Mouse (Mus musculus) embryonic facial prominence, embryonic 11.5 days (tissue): ENCODE measurements around the gene Gatb. TPM values are rescaled to one million over a fixed set of nuclear protein-coding genes. Genes with fewer than 3 reads are reported as not detected.
"Not testable (repeated sequence)": the region's sequence is repeated elsewhere in the genome, so short reads cannot be mapped to it uniquely, and the experiment has no call there.

ENCODE experiments used
- ATAC-seq: fragments of 200-750 bp; cut with Nextera tagmentation; replicated peaks from 2 replicates; pipeline ENCODE4 v1.8.0; 2017; ENCODE audit warnings: low read depth; ENCODE audit not compliant: insufficient number of reproducible peaks, low FRiP score, low TSS enrichment
- DNase-seq: peaks from one replicate; pipeline ENCODE4 v3.0.0-alpha.2; 2015; ENCODE audit warnings: low spot score
- H3K27ac ChIP-seq: fragments of 300-500 bp; sonication (generic); replicated peaks from 2 replicates; pipeline ENCODE4 v1.5.1; 2014; ENCODE audit warnings: mild to moderate bottlenecking, low read depth, low read length, control low read depth
- H3K27me3 ChIP-seq: fragments of 300-500 bp; sonication (generic); 2 replicates; pipeline ENCODE4 v1.6.1; 2014; ENCODE audit warnings: mild to moderate bottlenecking, low read length, moderate library complexity, mixed read lengths; ENCODE audit not compliant: control insufficient read depth, insufficient read depth
- H3K36me3 ChIP-seq: fragments of 300-500 bp; sonication (generic); replicated peaks from 2 replicates; pipeline ENCODE4 v1.6.1; 2014; ENCODE audit warnings: low read depth, mild to moderate bottlenecking, low read length, moderate library complexity, mixed read lengths; ENCODE audit not compliant: control insufficient read depth, insufficient read depth
- H3K4me1 ChIP-seq: fragments of 300-500 bp; sonication (generic); 2 replicates; pipeline ENCODE4 v1.6.1; 2014; ENCODE audit warnings: low read length, mixed read lengths; ENCODE audit not compliant: control insufficient read depth, insufficient read depth
- H3K4me2 ChIP-seq: fragments of 300-500 bp; sonication (generic); 2 replicates; pipeline ENCODE4 v1.6.1; 2014; ENCODE audit warnings: low read depth, mild to moderate bottlenecking, control low read depth, low read length, moderate library complexity
- H3K4me3 ChIP-seq: fragments of 300-500 bp; sonication (generic); 2 replicates; pipeline ENCODE4 v1.5.1; 2014; ENCODE audit warnings: low read depth, low read length, control low read depth
- H3K9ac ChIP-seq: fragments of 300-500 bp; sonication (generic); replicated peaks from 2 replicates; pipeline ENCODE4 v1.6.1; 2014; ENCODE audit warnings: mild to moderate bottlenecking, control low read depth, low read length
- H3K9me3 ChIP-seq: fragments of 300-500 bp; sonication (generic); replicated peaks from 2 replicates; pipeline ENCODE4 v1.6.1; 2016; ENCODE audit warnings: mild to moderate bottlenecking, low read length, inconsistent platforms, mixed read lengths; ENCODE audit not compliant: control insufficient read depth
- WGBS: fragments of 180-500 bp; shearing (Covaris S2); extraction: QIAGEN DNeasy Blood & Tissue Kit; methylation state at CpG from one replicate; pipeline ENCODE4 v1.1.7; 2014; 5-methylcytosine and 5-hydroxymethylcytosine counted together
- polyA plus RNA-seq: library from polyadenylated mRNA; unstranded; fragments of >200 nt; fragmentation: Nextera tagmentation; extraction: Ambion mirVana; gene quantifications from 2 replicates; pipeline ENCODE4 v1.2.1, GENCODE M21; 2014

Gatb gene
- polyA plus RNA-seq, 1 experiment from 2014 or later: 28.0 TPM

- DNase-seq (no peak), ATAC-seq (no peak)
- Histone ChIP-seq H3K4me2 (no peak overlapping the region), H3K4me1 (no peaks in the 10 kb centered on the region), H3K9ac (no peak overlapping the region), H3K27ac (no peak overlapping the region), H3K9me3 (no peaks in the 10 kb centered on the region), H3K4me3 (no peak overlapping the region), H3K36me3 (no peaks in the 10 kb centered on the region), H3K27me3 (no peaks in the 10 kb centered on the region)
- 81% methylated on average over 4 of the region's 4 CpGs for WGBS
These were observed 23.6 kb upstream of the Gatb start for GRCm38 (mm10) chr3:85550312-85550711.

- ATAC-seq: no peak
- 71% methylated on average over 2 of the region's 2 CpGs for WGBS
- no peak for DNase-seq
- H3K4me1 ChIP-seq: no peaks in the 10 kb centered on the region
- no peak overlapping the region for H3K4me2 ChIP-seq
- no peak overlapping the region for H3K9ac ChIP-seq
- H3K27me3 ChIP-seq: no peaks in the 10 kb centered on the region
- no peak overlapping the region for H3K4me3 ChIP-seq
- no peak overlapping the region for H3K27ac ChIP-seq
- H3K9me3 ChIP-seq: no peaks in the 10 kb centered on the region
- no peaks in the 10 kb centered on the region for H3K36me3 ChIP-seq
These were observed 22.6 kb upstream of the Gatb start for GRCm38 (mm10) chr3:85551352-85551751.

DNA sequence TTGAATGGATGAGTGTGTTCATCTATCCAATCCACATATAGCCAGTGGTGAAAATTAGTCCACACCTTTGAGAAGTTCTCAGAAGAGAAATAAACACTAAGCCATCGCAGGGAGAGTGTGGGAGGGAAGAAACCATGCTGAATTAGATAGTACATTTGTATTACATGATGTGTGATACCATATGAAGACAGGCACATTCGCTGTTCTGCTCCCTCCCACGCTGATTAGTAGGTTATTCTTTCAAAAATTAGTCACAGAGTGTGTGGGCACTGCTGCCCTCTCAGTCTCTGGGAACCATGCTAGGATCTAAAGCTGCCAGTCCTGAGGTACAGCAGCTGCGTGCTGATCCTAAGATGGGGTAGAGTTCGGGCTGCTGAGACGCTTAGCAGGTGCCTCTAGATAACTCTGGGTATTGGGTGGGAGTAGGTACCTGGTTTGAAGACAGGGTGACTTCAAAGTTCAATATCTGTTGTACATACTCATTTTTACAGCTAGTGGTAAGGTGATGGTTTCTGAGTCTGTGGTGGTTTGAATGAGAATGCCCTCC is 20.1 kb upstream of the Gatb start:
- no peak overlapping the region for H3K4me2 ChIP-seq
- H3K36me3 ChIP-seq: no peaks in the 10 kb centered on the region
- WGBS: 89% methylated on average over 6 of the region's 6 CpGs
- no peaks in the 10 kb centered on the region for H3K27me3 ChIP-seq
- no peak overlapping the region for H3K4me3 ChIP-seq
- H3K27ac ChIP-seq: no peak overlapping the region
- H3K9ac ChIP-seq: no peak overlapping the region
- no peaks in the 10 kb centered on the region for H3K9me3 ChIP-seq
- H3K4me1 ChIP-seq: no peaks in the 10 kb centered on the region
- DNase-seq (no peak), ATAC-seq (no peak)

- no peaks in the 10 kb centered on the region for H3K9me3 ChIP-seq
These were observed 9.3 kb upstream of the Gatb start for GRCm38 (mm10) chr3:85564603-85565002.

GRCm38 (mm10) chr3:85571276-85571675 is 2.6 kb upstream of the Gatb start:
- no peaks in the 10 kb centered on the region for H3K27me3 ChIP-seq
- no peak overlapping the region for H3K9ac ChIP-seq
- H3K4me2 ChIP-seq: no peak overlapping the region
- H3K27ac ChIP-seq: no peak overlapping the region
- 72% methylated on average over 2 of the region's 2 CpGs for WGBS
- peak; percentile 82 for DNase-seq
- H3K4me3 ChIP-seq: no peak overlapping the region
- H3K9me3 ChIP-seq: no peaks in the 10 kb centered on the region
- H3K36me3 ChIP-seq: no peaks in the 10 kb centered on the region
- H3K4me1 ChIP-seq: no peaks in the 10 kb centered on the region
- no peak for ATAC-seq

More at GRCm38 (mm10) chr3:85564603-85565002, 9.3 kb upstream of the Gatb start:
- no peaks in the 10 kb centered on the region for H3K36me3 ChIP-seq
- ATAC-seq: no peak
- no peak for DNase-seq
- no peak overlapping the region for H3K4me3 ChIP-seq
- no peak overlapping the region for H3K27ac ChIP-seq
- no peaks in the 10 kb centered on the region for H3K27me3 ChIP-seq
- H3K4me1 ChIP-seq: no peaks in the 10 kb centered on the region
- no peak overlapping the region for H3K4me2 ChIP-seq
- WGBS: 47% methylated on average over 2 of the region's 2 CpGs
- no peak overlapping the region for H3K9ac ChIP-seq

DNA sequence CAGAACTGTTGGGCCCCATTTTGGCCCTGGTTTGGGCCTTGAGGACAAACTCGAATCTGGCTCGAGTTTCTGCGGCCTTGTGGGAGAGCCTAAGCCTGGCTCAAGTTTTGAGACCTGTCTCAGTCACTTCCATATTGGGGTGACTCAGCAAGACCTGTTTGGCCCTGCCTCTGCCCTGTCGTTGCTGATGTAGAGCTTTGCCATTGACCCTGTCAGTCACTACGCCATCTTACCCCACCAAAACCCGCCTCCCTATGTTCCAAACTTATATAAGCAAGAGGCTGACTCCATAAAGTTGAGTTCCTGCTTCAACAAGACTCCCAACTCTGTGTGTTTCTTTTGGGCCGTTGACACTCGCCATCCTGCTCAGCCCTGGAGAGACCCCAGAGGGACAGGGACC is 1.4 kb upstream of the Gatb start:
- H3K27me3 ChIP-seq, H3K9me3 ChIP-seq, DNase-seq, H3K4me3 ChIP-seq, H3K4me2 ChIP-seq, H3K36me3 ChIP-seq, H3K9ac ChIP-seq, H3K4me1 ChIP-seq, H3K27ac ChIP-seq, ATAC-seq: not testable (repeated sequence)
- WGBS: 89% methylated on average over 8 of the region's 8 CpGs

- peak overlapping the region; percentile 61; the same call in 1 of the 2 replicates for H3K4me3 ChIP-seq
- no peak; the same call in 1 of the 2 replicates for ATAC-seq
- no peak for DNase-seq
- H3K4me1 ChIP-seq: no peaks in the 10 kb centered on the region
- peak overlapping the region; percentile 42 for H3K4me2 ChIP-seq
- 27% methylated on average over 6 of the region's 6 CpGs for WGBS
- H3K27ac ChIP-seq: no peak overlapping the region
- no peaks in the 10 kb centered on the region for H3K27me3 ChIP-seq
- H3K9me3 ChIP-seq: no peaks in the 10 kb centered on the region
- peak overlapping the region; percentile 41 for H3K9ac ChIP-seq
- no peaks in the 10 kb centered on the region for H3K36me3 ChIP-seq
These were observed 579 bp upstream of the Gatb start for GRCm38 (mm10) chr3:85573216-85573863.

DNA sequence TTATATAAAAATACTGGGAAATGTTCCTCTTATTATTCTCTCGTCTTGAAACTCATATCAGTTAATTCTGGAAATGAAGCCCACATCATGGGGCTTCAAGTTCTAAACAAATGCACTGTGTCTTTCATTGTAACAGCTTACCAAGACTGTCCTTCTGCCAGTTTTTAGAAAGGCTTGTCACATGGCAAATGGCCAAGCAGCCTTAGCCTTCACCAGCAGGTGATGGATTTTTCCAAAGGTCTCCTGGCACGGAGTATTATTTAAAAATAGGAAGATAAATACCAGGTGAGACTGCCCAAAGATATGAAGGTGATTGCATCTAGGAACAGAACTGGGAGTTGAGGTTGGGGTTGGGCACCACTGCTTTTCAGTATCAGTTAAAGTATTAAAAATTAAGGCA is 8.8 kb downstream of the Gatb start:
- no peak overlapping the region for H3K27ac ChIP-seq
- DNase-seq (no peak), ATAC-seq (no peak)
- H3K27me3 ChIP-seq: no peaks in the 10 kb centered on the region
- 80% methylated on average over 2 of the region's 2 CpGs for WGBS
- H3K9ac ChIP-seq: no peak overlapping the region
- no peaks in the 10 kb centered on the region for H3K9me3 ChIP-seq
- no peak overlapping the region for H3K4me3 ChIP-seq
- no peak overlapping the region for H3K4me2 ChIP-seq
- no peaks in the 10 kb centered on the region for H3K4me1 ChIP-seq
- H3K36me3 ChIP-seq: no peaks in the 10 kb centered on the region
